Mouse (Mus musculus) gastrocnemius, postnatal 10 days (tissue): ENCODE data around the gene Dclk2. TPM values are rescaled to one million over a fixed set of nuclear protein-coding genes. Genes with fewer than 3 reads are reported as not detected.

Experiments
- DNase-seq: peaks from one replicate; pipeline ENCODE4 v3.0.0; 2021; ENCODE audit warnings: mixed read lengths
- total RNA-seq, 2 experiments: library from RNA; stranded (reverse); gene quantifications; 2 replicates each; pipeline ENCODE4 v1.2.3; 2021

Dclk2 gene
- total RNA-seq, 2 experiments from 2014 or later = 3.7 to 6.2 TPM

GRCm38 (mm10) chr3:86797871-86798460 lies 122.7 kb downstream of the Dclk2 start:
- no peak for DNase-seq

GRCm38 (mm10) chr3:86796716-86797115 lies 123.9 kb downstream of the Dclk2 start:
- DNase-seq = no peak

GRCm38 (mm10) chr3:86793720-86794191 lies 126.9 kb downstream of the Dclk2 start:
- no peak for DNase-seq

GRCm38 (mm10) chr3:86793264-86793663 lies 127.4 kb downstream of the Dclk2 start:
- DNase-seq = no peak

- DNase-seq = no peak
Observed at GRCm38 (mm10) chr3:86789752-86790151, 130.9 kb downstream of the Dclk2 start.

GRCm38 (mm10) chr3:86788711-86789110 lies 131.9 kb downstream of the Dclk2 start:
- peak; percentile 62 for DNase-seq

GRCm38 (mm10) chr3:86787423-86788123 lies 133.1 kb downstream of the Dclk2 start:
- DNase-seq = no peak

- peak; percentile 67 for DNase-seq
Observed at GRCm38 (mm10) chr3:86786845-86787351, 133.8 kb downstream of the Dclk2 start.

- no peak for DNase-seq
Observed at GRCm38 (mm10) chr3:86786280-86786679, 134.4 kb downstream of the Dclk2 start.

- DNase-seq = no peak
Observed at GRCm38 (mm10) chr3:86784930-86785329, 135.7 kb downstream of the Dclk2 start.

- DNase-seq = no peak
Observed at GRCm38 (mm10) chr3:86784051-86784450, 136.6 kb downstream of the Dclk2 start.

GRCm38 (mm10) chr3:86779704-86780103 lies 140.9 kb downstream of the Dclk2 start:
- DNase-seq = no peak

- DNase-seq = no peak
Observed at GRCm38 (mm10) chr3:86775444-86775828, 145.2 kb downstream of the Dclk2 start.

GRCm38 (mm10) chr3:86774566-86775443 lies 145.8 kb downstream of the Dclk2 start:
- DNase-seq = no peak

GRCm38 (mm10) chr3:86768969-86769368 lies 151.7 kb downstream of the Dclk2 start:
- no peak for DNase-seq

GRCm38 (mm10) chr3:86768553-86768952 lies 152.1 kb downstream of the Dclk2 start:
- DNase-seq = no peak

GRCm38 (mm10) chr3:86762456-86762855 lies 158.2 kb downstream of the Dclk2 start:
- no peak for DNase-seq

- no peak for DNase-seq
Observed at GRCm38 (mm10) chr3:86762036-86762415, 158.6 kb downstream of the Dclk2 start.

GRCm38 (mm10) chr3:86761095-86762035 lies 159.3 kb downstream of the Dclk2 start:
- peak; percentile 61 for DNase-seq

- DNase-seq = no peak
Observed at GRCm38 (mm10) chr3:86760474-86760873, 160.2 kb downstream of the Dclk2 start.

GRCm38 (mm10) chr3:86759834-86760233 lies 160.8 kb downstream of the Dclk2 start:
- DNase-seq = no peak

GRCm38 (mm10) chr3:86759383-86759782 lies 161.3 kb downstream of the Dclk2 start:
- DNase-seq = no peak
